Mouse (Mus musculus) fibroblast of lung, adult 2 months (primary cell): ENCODE data around the gene Scd4.
A peak's percentile ranks its signal among the peaks of the same experiment; 100 is the strongest.
"Not testable (repeated sequence)": the region's sequence is repeated elsewhere in the genome, so short reads cannot be mapped to it uniquely, and the experiment has no call there.

ENCODE experiments used
- DNase-seq: peaks from one replicate; pipeline ENCODE4 v3.0.0-alpha.2; 2011; ENCODE audit warnings: low read depth

The Scd4 gene

GRCm38 (mm10) chr19:44300520-44300919 lies 32.4 kb upstream of the Scd4 start:
- no peak for DNase-seq

- DNase-seq = no peak
Observed at GRCm38 (mm10) chr19:44301176-44301575, 31.7 kb upstream of the Scd4 start.

GRCm38 (mm10) chr19:44301671-44302305 lies 31.1 kb upstream of the Scd4 start:
- no peak for DNase-seq

GRCm38 (mm10) chr19:44302901-44303300 lies 30.0 kb upstream of the Scd4 start:
- no peak for DNase-seq

GRCm38 (mm10) chr19:44303502-44303901 lies 29.4 kb upstream of the Scd4 start:
- no peak for DNase-seq

- DNase-seq = no peak
Observed at GRCm38 (mm10) chr19:44304419-44304818, 28.5 kb upstream of the Scd4 start.

- no peak for DNase-seq
Observed at GRCm38 (mm10) chr19:44304851-44305510, 27.9 kb upstream of the Scd4 start.

- DNase-seq = no peak
Observed at GRCm38 (mm10) chr19:44305701-44306100, 27.2 kb upstream of the Scd4 start.

- no peak for DNase-seq
Observed at GRCm38 (mm10) chr19:44306171-44306570, 26.7 kb upstream of the Scd4 start.

- DNase-seq = no peak
Observed at GRCm38 (mm10) chr19:44307101-44307914, 25.6 kb upstream of the Scd4 start.

GRCm38 (mm10) chr19:44307915-44308470 lies 24.9 kb upstream of the Scd4 start:
- DNase-seq = no peak

- DNase-seq = no peak
Observed at GRCm38 (mm10) chr19:44308611-44309246, 24.2 kb upstream of the Scd4 start.

- DNase-seq = no peak
Observed at GRCm38 (mm10) chr19:44309351-44310154, 23.3 kb upstream of the Scd4 start.

GRCm38 (mm10) chr19:44310155-44310575 lies 22.7 kb upstream of the Scd4 start:
- DNase-seq = not testable (repeated sequence)

- DNase-seq = no peak
Observed at GRCm38 (mm10) chr19:44310814-44311213, 22.1 kb upstream of the Scd4 start.

GRCm38 (mm10) chr19:44311306-44312006 lies 21.4 kb upstream of the Scd4 start:
- no peak for DNase-seq

- DNase-seq = peak; percentile 89
Observed at GRCm38 (mm10) chr19:44312007-44312360, 20.9 kb upstream of the Scd4 start.

- no peak for DNase-seq
Observed at GRCm38 (mm10) chr19:44313066-44313465, 19.8 kb upstream of the Scd4 start.

GRCm38 (mm10) chr19:44314327-44314759 lies 18.5 kb upstream of the Scd4 start:
- DNase-seq = peak; percentile 72

GRCm38 (mm10) chr19:44314871-44315414 lies 17.9 kb upstream of the Scd4 start:
- DNase-seq = no peak
